Mouse (Mus musculus) lung, adult 2 months (tissue): ENCODE results near the gene H2al2a.

Experiments
- CTCF ChIP-seq: fragments of 200-500 bp; IDR thresholded peaks from 2 replicates; pipeline ENCODE4 v1.5.1; 2011; ENCODE audit warnings: mild to moderate bottlenecking, low read length, control low read depth; ENCODE audit not compliant: insufficient read depth
- POLR2A ChIP-seq: fragments of 200-500 bp; IDR thresholded peaks from 2 replicates; pipeline ENCODE4 v1.6.1; 2011; ENCODE audit warnings: low read depth, mild to moderate bottlenecking, control low read depth, low read length, borderline replicate concordance; ENCODE audit errors: extremely low read depth

DNA sequence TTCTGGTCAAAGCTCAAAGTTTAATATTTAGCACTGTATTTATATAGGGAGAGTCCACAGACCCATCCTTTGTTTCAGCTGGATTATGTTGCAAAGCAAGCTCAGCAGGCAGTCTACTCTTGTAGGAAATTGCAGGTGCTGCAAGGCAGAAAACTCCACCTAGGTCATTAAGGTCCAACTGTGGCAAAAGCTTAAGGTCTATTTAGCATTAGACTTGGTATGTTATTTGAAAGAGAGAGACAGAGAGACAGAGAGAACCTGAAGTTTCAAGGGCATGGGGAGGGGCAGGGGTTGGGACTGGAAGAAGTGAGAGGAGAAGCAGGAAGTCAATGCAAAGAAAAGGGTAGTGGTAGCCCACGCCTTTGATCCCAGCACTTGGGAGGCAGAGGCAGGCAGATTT lies 14.0 kb downstream of the H2al2a start:
- TF ChIP-seq CTCF (no peak), POLR2A (no peak)
